Mouse (Mus musculus): ENCODE data around the gene Gapdh. TPM values are rescaled to one million over a fixed set of nuclear protein-coding genes. Genes with fewer than 3 reads are reported as not detected.
A peak's percentile ranks its signal among the peaks of the same experiment; 100 is the strongest.

Gapdh gene
- 1,072 and 1,474 TPM in 2 replicates for total RNA-seq (2014; rRNA removed)
- 2,601 and 2,951 TPM in 2 replicates for polyA plus RNA-seq (2012; rRNA removed)

- Histone ChIP-seq H3K27ac (replicated peaks; ENCODE audit: insufficient read depth, low read depth, low read length) (peak within 1 kb of the TSS; percentile 96), H3K4me1 (ENCODE audit: control insufficient read depth, insufficient read depth, low read length) (peaks cover 8% of the 10 kb centered on the region), H3K27me3 (ENCODE audit: control insufficient read depth, insufficient read depth, low read length) (no peaks in the 10 kb centered on the region), H3K4me3 (ENCODE audit: insufficient read depth, low read depth, low read length) (peak within 1 kb of the TSS; percentile 95), H3K9ac (ENCODE audit: low read depth, low read length) (peak within 1 kb of the TSS; percentile 95), H3K79me2 (ENCODE audit: control insufficient read depth, insufficient read depth, low read length) (peaks cover 14% of the 10 kb centered on the region; the same call in 1 of the 2 replicates), H3K36me3 (ENCODE audit: control insufficient read depth, insufficient read depth, low read length) (peaks cover 6% of the 10 kb centered on the region)
- 3% methylated on average over 18 of the region's 18 CpGs for WGBS
- peak; percentile 94 for DNase-seq (ENCODE audit: extremely low read depth, low read depth, low spot score)
- TF ChIP-seq CTCF (IDR thresholded peaks at IDR 0.05; ENCODE audit: low read depth, low read length) (no peak), POLR2A (IDR thresholded peaks at IDR 0.05; ENCODE audit: extremely low read depth, insufficient read depth, low read length) (peak; percentile 54; the same call in 1 of the 2 replicates)
These were observed at the start of gene Gapdh for GRCm38 (mm10) chr6:125166051-125166751. Gene Gapdh, minus strand, starts transcription at chr6:125166467.

GRCm38 (mm10) chr6:125215148-125215954, 49.1 kb upstream of the Gapdh start, which contains the start of gene Vamp1:
Gene Vamp1, plus strand, starts transcription at chr6:125215551.
- WGBS = under 1% methylated on average over 48 of the region's 48 CpGs
- H3K4me1 ChIP-seq (ENCODE audit: control insufficient read depth, insufficient read depth, low read length) = 0 out of 2 replicates have a peak, but pooled peaks cover 3% of the 10 kb centered on the region
- H3K9ac ChIP-seq (ENCODE audit: low read depth, low read length) = peak within 1 kb of the TSS; percentile 85
- no peaks in the 10 kb centered on the region for H3K27me3 ChIP-seq (ENCODE audit: control insufficient read depth, insufficient read depth, low read length)
- H3K36me3 ChIP-seq (ENCODE audit: control insufficient read depth, insufficient read depth, low read length) = no peaks in the 10 kb centered on the region
- peak within 1 kb of the TSS; percentile 63 for H3K27ac ChIP-seq (replicated peaks; ENCODE audit: insufficient read depth, low read depth, low read length)
- peak; percentile 98 for DNase-seq (ENCODE audit: extremely low read depth, low read depth, low spot score)
- no peaks in the 10 kb centered on the region for H3K79me2 ChIP-seq (ENCODE audit: control insufficient read depth, insufficient read depth, low read length)
- H3K4me3 ChIP-seq (ENCODE audit: insufficient read depth, low read depth, low read length) = peak within 1 kb of the TSS; percentile 72
- TF ChIP-seq POLR2A (IDR thresholded peaks at IDR 0.05; ENCODE audit: extremely low read depth, insufficient read depth, low read length) = peak; percentile 99
- no peak for TF ChIP-seq CTCF (IDR thresholded peaks at IDR 0.05; ENCODE audit: low read depth, low read length)

- H3K36me3 ChIP-seq (ENCODE audit: control insufficient read depth, insufficient read depth, low read length) = no peaks in the 10 kb centered on the region
- H3K27ac ChIP-seq (replicated peaks; ENCODE audit: insufficient read depth, low read depth, low read length) = no peak overlapping the region
- no peak overlapping the region for H3K9ac ChIP-seq (ENCODE audit: low read depth, low read length)
- 0 out of 2 replicates have a peak, but pooled peaks cover 3% of the 10 kb centered on the region for H3K4me1 ChIP-seq (ENCODE audit: control insufficient read depth, insufficient read depth, low read length)
- H3K27me3 ChIP-seq (ENCODE audit: control insufficient read depth, insufficient read depth, low read length) = no peaks in the 10 kb centered on the region
- no peak for DNase-seq (ENCODE audit: extremely low read depth, low read depth, low spot score)
- TF ChIP-seq CTCF (IDR thresholded peaks at IDR 0.05; ENCODE audit: low read depth, low read length) (no peak), POLR2A (IDR thresholded peaks at IDR 0.05; ENCODE audit: extremely low read depth, insufficient read depth, low read length) (no peak)
- H3K4me3 ChIP-seq (ENCODE audit: insufficient read depth, low read depth, low read length) = no peak overlapping the region
- 78% methylated on average over 6 of the region's 6 CpGs for WGBS
- no peaks in the 10 kb centered on the region for H3K79me2 ChIP-seq (ENCODE audit: control insufficient read depth, insufficient read depth, low read length)
These were observed 47.4 kb upstream of the Gapdh start for GRCm38 (mm10) chr6:125213715-125214114.

- H3K36me3 ChIP-seq (ENCODE audit: control insufficient read depth, insufficient read depth, low read length) = no peaks in the 10 kb centered on the region
- no peak overlapping the region for H3K4me3 ChIP-seq (ENCODE audit: insufficient read depth, low read depth, low read length)
- H3K79me2 ChIP-seq (ENCODE audit: control insufficient read depth, insufficient read depth, low read length) = no peaks in the 10 kb centered on the region
- WGBS = 75% methylated on average over 6 of the region's 6 CpGs
- no peaks in the 10 kb centered on the region for H3K27me3 ChIP-seq (ENCODE audit: control insufficient read depth, insufficient read depth, low read length)
- TF ChIP-seq POLR2A (IDR thresholded peaks at IDR 0.05; ENCODE audit: extremely low read depth, insufficient read depth, low read length) (no peak), CTCF (IDR thresholded peaks at IDR 0.05; ENCODE audit: low read depth, low read length) (no peak)
- H3K27ac ChIP-seq (replicated peaks; ENCODE audit: insufficient read depth, low read depth, low read length) = no peak overlapping the region
- DNase-seq (ENCODE audit: extremely low read depth, low read depth, low spot score) = no peak
- H3K4me1 ChIP-seq (ENCODE audit: control insufficient read depth, insufficient read depth, low read length) = 0 out of 2 replicates have a peak, but pooled peaks cover 3% of the 10 kb centered on the region
- no peak overlapping the region for H3K9ac ChIP-seq (ENCODE audit: low read depth, low read length)
These were observed 46.9 kb upstream of the Gapdh start for GRCm38 (mm10) chr6:125213129-125213528.

- DNase-seq (ENCODE audit: extremely low read depth, low read depth, low spot score) = no peak
- no peaks in the 10 kb centered on the region for H3K79me2 ChIP-seq (ENCODE audit: control insufficient read depth, insufficient read depth, low read length)
- TF ChIP-seq CTCF (IDR thresholded peaks at IDR 0.05; ENCODE audit: low read depth, low read length) (no peak), POLR2A (IDR thresholded peaks at IDR 0.05; ENCODE audit: extremely low read depth, insufficient read depth, low read length) (no peak)
- no peaks in the 10 kb centered on the region for H3K27me3 ChIP-seq (ENCODE audit: control insufficient read depth, insufficient read depth, low read length)
- H3K27ac ChIP-seq (replicated peaks; ENCODE audit: insufficient read depth, low read depth, low read length) = no peak overlapping the region
- no peak overlapping the region for H3K9ac ChIP-seq (ENCODE audit: low read depth, low read length)
- no peak overlapping the region for H3K4me3 ChIP-seq (ENCODE audit: insufficient read depth, low read depth, low read length)
- H3K36me3 ChIP-seq (ENCODE audit: control insufficient read depth, insufficient read depth, low read length) = no peaks in the 10 kb centered on the region
- 39% methylated on average over 2 of the region's 2 CpGs for WGBS
- H3K4me1 ChIP-seq (ENCODE audit: control insufficient read depth, insufficient read depth, low read length) = 0 out of 2 replicates have a peak, but pooled peaks cover 3% of the 10 kb centered on the region
These were observed 46.4 kb upstream of the Gapdh start for GRCm38 (mm10) chr6:125212621-125213020.

All from liver, adult 2 months (tissue).